In the genomic region with DNA sequence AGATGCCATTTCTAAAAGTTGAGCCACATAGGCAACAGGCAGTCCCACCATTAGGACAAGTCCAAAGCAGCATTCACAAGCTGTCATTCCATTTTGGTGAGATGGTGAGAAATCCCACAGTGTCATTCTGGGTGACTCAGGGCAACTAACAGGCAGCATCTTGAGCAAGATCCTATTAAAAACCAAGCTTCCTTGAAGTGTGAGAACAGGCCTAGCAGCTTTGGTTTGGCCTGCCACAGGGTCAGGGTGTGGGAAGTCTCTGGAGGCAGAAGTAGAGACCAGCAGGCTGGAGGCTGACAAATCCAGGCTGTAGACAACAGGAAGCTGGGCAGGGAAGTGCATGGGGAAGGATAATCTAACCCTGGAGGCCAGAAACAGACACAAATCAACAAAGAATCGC, we compare ENCODE assay signal across 15 mouse cellular contexts. TPM values are rescaled to one million over a fixed set of nuclear protein-coding genes. Genes with fewer than 3 reads are reported as not detected.
DNase-seq lines count a peak whose midpoint lies in the region; ATAC-seq and TF ChIP-seq lines count a peak whose summit lies in the region.
"Had no signal": no experiment of that assay in that cellular context is flagged by ENCODE, and none has a peak within 500 bp of the region (broad histone marks: within the 10 kb centered on the region; RNA-seq: fewer than 3 reads in every experiment).

No protein-coding gene starts in this region.

- no peak overlapping the region for H3K9ac ChIP-seq in lung, embryonic 16.5 days (ENCODE audit: low read length)
- H3K9ac ChIP-seq in stomach, postnatal 0 days (ENCODE audit: low read length) = no peak overlapping the region
- H3K9ac ChIP-seq: heart, embryonic 13.5 days had no signal

- no peak for TF ChIP-seq CTCF in stomach, postnatal 0 days (IDR thresholded peaks at IDR 0.05; ENCODE audit: low read depth)
- TF ChIP-seq CTCF in layer of hippocampus, adult 2 months (conservative IDR thresholded peaks at IDR 0.05) = no peak

- H3K4me2 ChIP-seq in lung, embryonic 16.5 days (ENCODE audit: low read depth, low read length) = no peak overlapping the region
- no peak overlapping the region for H3K4me2 ChIP-seq in stomach, postnatal 0 days (replicated peaks; ENCODE audit: low read depth)
- H3K4me2 ChIP-seq: heart, embryonic 13.5 days had no signal

- no peaks in the 10 kb centered on the region for H3K27me3 ChIP-seq in lung, embryonic 16.5 days (ENCODE audit: control insufficient read depth, insufficient read depth, low read depth, low read length)
- no peaks in the 10 kb centered on the region for H3K27me3 ChIP-seq in stomach, postnatal 0 days (ENCODE audit: control insufficient read depth, insufficient read depth, low read length)
- H3K27me3 ChIP-seq: heart, embryonic 13.5 days had no signal

- TF ChIP-seq EP300 in stomach, postnatal 0 days (optimal IDR thresholded peaks at IDR 0.05) = no peak

- H3K9me3 ChIP-seq in lung, embryonic 16.5 days (ENCODE audit: control insufficient read depth, low read length) = no peaks in the 10 kb centered on the region
- no peaks in the 10 kb centered on the region for H3K9me3 ChIP-seq in stomach, postnatal 0 days (ENCODE audit: control insufficient read depth, low read length)
- H3K9me3 ChIP-seq: embryonic facial prominence, embryonic 10.5 days; heart, embryonic 13.5 days had no signal

- ATAC-seq in lung, embryonic 16.5 days (ENCODE audit: low read depth) = 0 out of 2 replicates have a peak, but pooled peaks have one; percentile 41
- ATAC-seq in stomach, postnatal 0 days (ENCODE audit: low FRiP score, low TSS enrichment) = 0 out of 2 replicates have a peak, but pooled peaks have one; percentile 53
- ATAC-seq: forebrain, embryonic 14.5 days; inflammation-experienced regulatory T-cells, adult 6 months had no signal

- H3K4me1 ChIP-seq in lung, embryonic 16.5 days (replicated peaks; ENCODE audit: control insufficient read depth, insufficient read depth, low read length) = no peaks in the 10 kb centered on the region
- no peaks in the 10 kb centered on the region for H3K4me1 ChIP-seq in stomach, postnatal 0 days (replicated peaks; ENCODE audit: control insufficient read depth, insufficient read depth)
- H3K4me1 ChIP-seq: embryonic facial prominence, embryonic 10.5 days; heart, embryonic 13.5 days had no signal

- peak; percentile 15 for DNase-seq in urinary bladder, postnatal 25 days (ENCODE audit: low spot score)
- no peak for DNase-seq in urinary bladder, postnatal 4 days (ENCODE audit: low spot score in 2 of 2)
- peak; percentile 81 for DNase-seq in fibroblast of lung, adult 2 months (ENCODE audit: low read depth)
- no peak for DNase-seq in stomach, postnatal 0 days (ENCODE audit: low spot score)
- no peak for DNase-seq in spleen, postnatal 36 days (ENCODE audit: low spot score in 2 of 2)
- DNase-seq in layer of hippocampus, adult 2 months (ENCODE audit: low spot score in 2 of 2) = no peak
- DNase-seq: adrenal gland, adult 2 months; thymus, postnatal 4 days had no signal

- no peak overlapping the region for H3K4me3 ChIP-seq in lung, embryonic 16.5 days (ENCODE audit: low read length)
- H3K4me3 ChIP-seq in stomach, postnatal 0 days (ENCODE audit: low read depth, low read length) = no peak overlapping the region
- no peak overlapping the region for H3K4me3 ChIP-seq in layer of hippocampus, adult 2 months
- H3K4me3 ChIP-seq: embryonic facial prominence, embryonic 10.5 days; heart, embryonic 13.5 days had no signal

- no peak overlapping the region for H3K27ac ChIP-seq in lung, embryonic 16.5 days (ENCODE audit: low read length)
- H3K27ac ChIP-seq in stomach, postnatal 0 days (replicated peaks) = no peak overlapping the region
- no peak overlapping the region for H3K27ac ChIP-seq in layer of hippocampus, adult 2 months
- H3K27ac ChIP-seq: embryonic facial prominence, embryonic 10.5 days; heart, embryonic 13.5 days; macrophage had no signal

- no peaks in the 10 kb centered on the region for H3K36me3 ChIP-seq in lung, embryonic 16.5 days (ENCODE audit: control insufficient read depth, insufficient read depth, low read length)
- no peaks in the 10 kb centered on the region for H3K36me3 ChIP-seq in stomach, postnatal 0 days (ENCODE audit: control insufficient read depth, insufficient read depth, low read length)
- H3K36me3 ChIP-seq: embryonic facial prominence, embryonic 10.5 days; heart, embryonic 13.5 days had no signal

- WGBS in lung, embryonic 16.5 days = 46% methylated on average over 1 of the region's 1 CpGs
- 50% methylated on average over 1 of the region's 1 CpGs for WGBS in stomach, postnatal 0 days

RNA-seq across cellular contexts. Expression of a gene that starts 22.4 kb away (rescaled TPM):
- 6.2 and 6.3 TPM in 2 replicates for polyA plus RNA-seq in lung, embryonic 16.5 days (2015; fragmentation: Nextera tagmentation; extraction: Ambion mirVana)
- 2.5 and 2.8 TPM in 2 replicates for polyA plus RNA-seq in stomach, postnatal 0 days (2015; fragmentation: Nextera tagmentation; extraction: Ambion mirVana)
- total RNA-seq in layer of hippocampus, adult 2 months (2021) = 1 to 10 TPM; 2.5 TPM
- total RNA-seq: MEL had no signal
- polyA plus RNA-seq: adrenal gland, adult 2 months; macrophage had no signal

RNA-seq across cellular contexts. Expression of a gene that starts 22.7 kb away (rescaled TPM):
- 6.9 and 7.3 TPM in 2 replicates for polyA plus RNA-seq in lung, embryonic 16.5 days (2015; fragmentation: Nextera tagmentation; extraction: Ambion mirVana)
- 6.6 and 7.3 TPM in 2 replicates for polyA plus RNA-seq in stomach, postnatal 0 days (2015; fragmentation: Nextera tagmentation; extraction: Ambion mirVana)
- total RNA-seq in layer of hippocampus, adult 2 months (2021) = 10 to 100 TPM; 17.5 to 20.0 TPM

Comparison
In these comparisons a context has a peak if more than half of its experiments do, and no peak if none do; other contexts are left out.
1. DNase-seq: peak in urinary bladder, postnatal 25 days (single experiment) and fibroblast of lung, adult 2 months (single experiment); none in urinary bladder, postnatal 4 days (0 of 2), stomach, postnatal 0 days (single experiment), spleen, postnatal 36 days (0 of 2) and layer of hippocampus, adult 2 months (0 of 2).